Mouse (Mus musculus) G1E (cell line): ENCODE results near the gene Btbd2. TPM values are rescaled to one million over a fixed set of nuclear protein-coding genes. Genes with fewer than 3 reads are reported as not detected.

ENCODE experiments used
- ATAC-seq: 2 replicates; pipeline ENCODE4 v1.8.0; 2016; ENCODE audit warnings: mild to moderate bottlenecking; ENCODE audit not compliant: insufficient number of reproducible peaks, poor library complexity, low FRiP score, severe bottlenecking; ENCODE audit errors: extremely low read depth
- DNase-seq: peaks from one replicate; pipeline ENCODE4 v3.0.0; 2012; ENCODE audit warnings: low spot score
- H3K27me3 ChIP-seq: 2 replicates; pipeline ENCODE4 v1.6.1; 2012; ENCODE audit warnings: mild to moderate bottlenecking, low read length, inconsistent platforms; ENCODE audit not compliant: insufficient read depth
- H3K36me3 ChIP-seq: replicated peaks from 2 replicates; pipeline ENCODE3; 2012; ENCODE audit warnings: mild to moderate bottlenecking, inconsistent platforms
- H3K4me1 ChIP-seq: 2 replicates; pipeline ENCODE4 v1.6.1; 2012; ENCODE audit warnings: low read depth, low read length, inconsistent platforms, mixed read lengths; ENCODE audit not compliant: insufficient read depth
- H3K4me3 ChIP-seq: 2 replicates; pipeline ENCODE4 v1.5.1; 2012; ENCODE audit warnings: low read depth, mild to moderate bottlenecking, inconsistent platforms, low read length, moderate library complexity, mixed read lengths
- H3K9me3 ChIP-seq: replicated peaks from 2 replicates; pipeline ENCODE4 v1.6.1; 2012; ENCODE audit warnings: inconsistent platforms
- CTCF ChIP-seq: IDR thresholded peaks from 2 replicates; pipeline ENCODE4 v1.5.1; 2012; ENCODE audit warnings: low read depth, low read length, inconsistent platforms, mixed read lengths
- GATA1 ChIP-seq: IDR thresholded peaks from 2 replicates; pipeline ENCODE4 v1.6.1; 2012; ENCODE audit warnings: borderline replicate concordance, low read length, inconsistent platforms, mixed read lengths
- GATA2 ChIP-seq: IDR thresholded peaks from 2 replicates; pipeline ENCODE4 v1.6.1; 2012; ENCODE audit warnings: low read depth, low read length, inconsistent platforms, borderline replicate concordance
- POLR2AphosphoS5 ChIP-seq: IDR thresholded peaks from 2 replicates; pipeline ENCODE4 v1.6.1; 2012; ENCODE audit warnings: low read depth, low read length, inconsistent platforms; ENCODE audit not compliant: insufficient replicate concordance
- TAL1 ChIP-seq: conservative IDR thresholded peaks from 2 replicates; pipeline ENCODE4 v1.6.1; 2012; ENCODE audit warnings: low read depth, low read length, inconsistent platforms, mixed read lengths
- polyA plus RNA-seq: library from polyadenylated mRNA; stranded (reverse); fragments of >175 nt; gene quantifications from 2 replicates; pipeline ENCODE4 v1.2.3, GENCODE M21; 2012
- total RNA-seq, 2 experiments: library from RNA; stranded (forward) in 1 of 2; stranded (reverse) in 1 of 2; fragments of 200-1000 nt in 1 of 2; fragments of >200 nt in 1 of 2; fragmentation: Nextera tagmentation in 1 of 2; gene quantifications; 2 replicates each; pipeline ENCODE4 v1.2.3; 2014 to 2017

Gene Btbd2
- total and polyA plus RNA-seq, 3 experiments: 19.2 to 102 (median 19.7) TPM

DNA sequence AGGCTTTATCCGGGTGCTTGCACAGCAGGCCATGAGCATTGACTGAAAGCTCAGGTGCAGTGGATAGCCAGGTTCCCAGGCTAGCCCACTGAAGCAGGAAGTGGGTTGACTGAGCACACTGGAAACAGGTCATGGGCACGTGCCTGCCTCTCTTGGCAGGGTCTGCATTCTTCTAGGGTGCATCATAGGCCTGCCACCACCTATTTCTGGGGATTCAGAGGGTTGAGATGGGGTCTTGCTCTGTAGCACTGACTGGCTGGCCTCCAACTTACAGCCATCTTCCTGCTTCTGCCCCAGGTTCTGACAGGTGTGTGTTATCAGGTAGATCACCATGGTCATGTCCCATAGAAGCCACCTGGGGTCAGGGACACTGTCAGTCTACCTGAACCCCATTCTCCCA, 51.9 kb downstream of the Btbd2 start:
- H3K9me3 ChIP-seq: no peaks in the 10 kb centered on the region
- H3K4me3 ChIP-seq: peak overlapping the region; percentile 96; the same call in 1 of the 2 replicates
- no peak for DNase-seq
- H3K27me3 ChIP-seq: no peaks in the 10 kb centered on the region
- no peak for ATAC-seq
- TF ChIP-seq GATA1 (no peak), POLR2AphosphoS5 (no peak), CTCF (no peak), TAL1 (no peak), GATA2 (no peak)
- H3K4me1 ChIP-seq: peaks cover 71% of the 10 kb centered on the region
- H3K36me3 ChIP-seq: peaks cover 61% of the 10 kb centered on the region

- Histone ChIP-seq H3K4me3 (peak overlapping the region; percentile 96), H3K36me3 (peaks cover 52% of the 10 kb centered on the region), H3K4me1 (peaks cover 66% of the 10 kb centered on the region), H3K9me3 (no peaks in the 10 kb centered on the region), H3K27me3 (no peaks in the 10 kb centered on the region)
- DNase-seq (peak; percentile 80), ATAC-seq (peak; percentile 77)
- TF ChIP-seq GATA2 (no peak), POLR2AphosphoS5 (no peak), CTCF (no peak), TAL1 (no peak), GATA1 (no peak)
These were observed 52.8 kb downstream of the Btbd2 start for GRCm38 (mm10) chr10:80604001-80604509.

- Histone ChIP-seq H3K36me3 (peaks cover 45% of the 10 kb centered on the region), H3K4me1 (peaks cover 66% of the 10 kb centered on the region), H3K27me3 (no peaks in the 10 kb centered on the region), H3K9me3 (no peaks in the 10 kb centered on the region), H3K4me3 (peak overlapping the region; percentile 96)
- no peak for DNase-seq
- TF ChIP-seq CTCF (no peak), GATA1 (no peak), POLR2AphosphoS5 (no peak), GATA2 (no peak), TAL1 (no peak)
- ATAC-seq: no peak
These were observed 53.5 kb downstream of the Btbd2 start for GRCm38 (mm10) chr10:80603364-80603763.

GRCm38 (mm10) chr10:80602698-80603325, 54.1 kb downstream of the Btbd2 start, which contains the start of the genes Scamp4 and Adat3:
Gene Scamp4, plus strand, starts transcription at chr10:80602872.
Gene Adat3, plus strand, starts transcription at chr10:80602880.
- H3K27me3 ChIP-seq: no peaks in the 10 kb centered on the region
- H3K9me3 ChIP-seq: no peaks in the 10 kb centered on the region
- DNase-seq (peak; percentile 78), ATAC-seq (peak; percentile 75)
- H3K36me3 ChIP-seq: peaks cover 39% of the 10 kb centered on the region
- H3K4me3 ChIP-seq: peak within 1 kb of the TSS; percentile 96
- TF ChIP-seq POLR2AphosphoS5 (no peak), TAL1 (no peak), GATA1 (no peak), CTCF (no peak), GATA2 (no peak)
- peaks cover 67% of the 10 kb centered on the region for H3K4me1 ChIP-seq

DNA sequence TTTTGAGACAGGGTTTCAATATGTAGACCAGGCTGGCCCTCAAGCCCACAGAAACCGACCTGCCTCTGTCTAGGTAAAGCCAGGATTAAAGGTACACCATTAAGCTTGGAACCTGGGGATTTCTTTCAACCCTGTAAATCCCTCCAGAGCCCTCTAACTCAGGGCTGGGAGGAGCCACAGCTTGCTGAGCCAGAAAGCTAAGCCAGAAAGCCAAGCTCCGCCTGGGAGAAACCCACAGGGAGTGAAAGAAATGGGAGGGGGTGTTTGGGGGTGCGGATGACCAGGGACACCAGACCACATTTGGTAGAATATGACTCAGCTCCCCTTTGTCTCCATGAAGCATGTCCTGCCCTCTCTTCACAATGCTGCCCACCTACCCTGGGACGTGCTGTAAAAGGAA, 60.6 kb downstream of the Btbd2 start:
- TF ChIP-seq TAL1 (no peak), GATA2 (no peak), GATA1 (no peak), CTCF (no peak), POLR2AphosphoS5 (no peak)
- no peaks in the 10 kb centered on the region for H3K36me3 ChIP-seq
- no peak for ATAC-seq
- no peak overlapping the region for H3K4me3 ChIP-seq
- H3K4me1 ChIP-seq: peaks cover 29% of the 10 kb centered on the region
- no peaks in the 10 kb centered on the region for H3K9me3 ChIP-seq
- H3K27me3 ChIP-seq: peaks cover 7% of the 10 kb centered on the region; the same call in 1 of the 2 replicates
- DNase-seq: no peak

Other genes starting within 250 kb of the Btbd2 start
Only the 20 nearest of the 25 such genes appear.
- not detected in 2 replicates for gene Onecut3, start 162.2 kb downstream of the Btbd2 start, total RNA-seq (2014; fragmentation: Nextera tagmentation)
- gene Onecut3, start 162.2 kb downstream of the Btbd2 start, total RNA-seq (2017): 0.06 and 0.11 TPM in 2 replicates
- not detected in 2 replicates for gene Onecut3, start 162.2 kb downstream of the Btbd2 start, polyA plus RNA-seq
- gene Atp8b3, start 117.9 kb downstream of the Btbd2 start, total RNA-seq (2014; fragmentation: Nextera tagmentation): not detected in 2 replicates
- 0.05 and 0.06 TPM in 2 replicates for gene Atp8b3, start 117.9 kb downstream of the Btbd2 start, total RNA-seq (2017)
- gene Atp8b3, start 117.9 kb downstream of the Btbd2 start, polyA plus RNA-seq: 0.02 TPM in 1 of 2 replicates, not detected in the other
- gene Rexo1, start 95.5 kb downstream of the Btbd2 start, total RNA-seq (2014; fragmentation: Nextera tagmentation): 62.1 and 68.3 TPM in 2 replicates
- gene Rexo1, start 95.5 kb downstream of the Btbd2 start, total RNA-seq (2017): 10.9 and 14.3 TPM in 2 replicates
- gene Rexo1, start 95.5 kb downstream of the Btbd2 start, polyA plus RNA-seq: 148 and 173 TPM in 2 replicates
- gene Klf16, start 79.8 kb downstream of the Btbd2 start, total RNA-seq (2014; fragmentation: Nextera tagmentation): 10.8 and 14.0 TPM in 2 replicates
- 6.1 and 8.1 TPM in 2 replicates for gene Klf16, start 79.8 kb downstream of the Btbd2 start, total RNA-seq (2017)
- gene Klf16, start 79.8 kb downstream of the Btbd2 start, polyA plus RNA-seq: 105 and 141 TPM in 2 replicates
- 12.4 and 14.6 TPM in 2 replicates for gene Abhd17a, start 66.7 kb downstream of the Btbd2 start, total RNA-seq (2014; fragmentation: Nextera tagmentation)
- gene Abhd17a, start 66.7 kb downstream of the Btbd2 start, total RNA-seq (2017): 37.8 and 44.0 TPM in 2 replicates
- 574 and 928 TPM in 2 replicates for gene Abhd17a, start 66.7 kb downstream of the Btbd2 start, polyA plus RNA-seq
- gene Scamp4, start 54.2 kb downstream of the Btbd2 start, total RNA-seq (2014; fragmentation: Nextera tagmentation): 37.5 and 39.4 TPM in 2 replicates
- 12.7 and 12.9 TPM in 2 replicates for gene Scamp4, start 54.2 kb downstream of the Btbd2 start, total RNA-seq (2017)
- gene Scamp4, start 54.2 kb downstream of the Btbd2 start, polyA plus RNA-seq: 72.8 and 87.0 TPM in 2 replicates
- not detected in 2 replicates for gene Adat3, start 54.2 kb downstream of the Btbd2 start, total RNA-seq (2014; fragmentation: Nextera tagmentation)
- 1.2 and 1.6 TPM in 2 replicates for gene Adat3, start 54.2 kb downstream of the Btbd2 start, total RNA-seq (2017)
- 19.4 and 23.5 TPM in 2 replicates for gene Adat3, start 54.2 kb downstream of the Btbd2 start, polyA plus RNA-seq
- gene Gm49322, start 51.0 kb downstream of the Btbd2 start, total RNA-seq (2014; fragmentation: Nextera tagmentation): 1.1 and 2.2 TPM in 2 replicates
- 0.82 and 1.2 TPM in 2 replicates for gene Gm49322, start 51.0 kb downstream of the Btbd2 start, total RNA-seq (2017)
- gene Gm49322, start 51.0 kb downstream of the Btbd2 start, polyA plus RNA-seq: 2.4 and 2.8 TPM in 2 replicates
- gene Csnk1g2, start 34.2 kb downstream of the Btbd2 start, total RNA-seq (2014; fragmentation: Nextera tagmentation): 91.3 and 110 TPM in 2 replicates
- gene Csnk1g2, start 34.2 kb downstream of the Btbd2 start, total RNA-seq (2017): 189 and 193 TPM in 2 replicates
- 470 and 513 TPM in 2 replicates for gene Csnk1g2, start 34.2 kb downstream of the Btbd2 start, polyA plus RNA-seq
- 127 and 140 TPM in 2 replicates for gene Mknk2, start 21.0 kb upstream of the Btbd2 start, total RNA-seq (2014; fragmentation: Nextera tagmentation)
- 70.4 and 72.2 TPM in 2 replicates for gene Mknk2, start 21.0 kb upstream of the Btbd2 start, total RNA-seq (2017)
- gene Mknk2, start 21.0 kb upstream of the Btbd2 start, polyA plus RNA-seq: 455 and 521 TPM in 2 replicates
- gene Mob3a, start 44.9 kb upstream of the Btbd2 start, total RNA-seq (2014; fragmentation: Nextera tagmentation): 44.4 and 52.8 TPM in 2 replicates
- gene Mob3a, start 44.9 kb upstream of the Btbd2 start, total RNA-seq (2017): 53.8 and 61.8 TPM in 2 replicates
- 45.8 and 54.2 TPM in 2 replicates for gene Mob3a, start 44.9 kb upstream of the Btbd2 start, polyA plus RNA-seq
- gene Izumo4, start 45.1 kb upstream of the Btbd2 start, total RNA-seq (2014; fragmentation: Nextera tagmentation): 2.3 and 7.4 TPM in 2 replicates
- gene Izumo4, start 45.1 kb upstream of the Btbd2 start, total RNA-seq (2017): 5.9 and 10.3 TPM in 2 replicates
- gene Izumo4, start 45.1 kb upstream of the Btbd2 start, polyA plus RNA-seq: 7.5 and 8.2 TPM in 2 replicates
- gene Ap3d1, start 85.2 kb upstream of the Btbd2 start, total RNA-seq (2014; fragmentation: Nextera tagmentation): 121 and 133 TPM in 2 replicates
- 72.3 and 88.3 TPM in 2 replicates for gene Ap3d1, start 85.2 kb upstream of the Btbd2 start, total RNA-seq (2017)
- 37.4 and 39.4 TPM in 2 replicates for gene Ap3d1, start 85.2 kb upstream of the Btbd2 start, polyA plus RNA-seq
- gene Dot1l, start 98.1 kb upstream of the Btbd2 start, total RNA-seq (2014; fragmentation: Nextera tagmentation): 95.3 and 105 TPM in 2 replicates
- 8.7 and 9.0 TPM in 2 replicates for gene Dot1l, start 98.1 kb upstream of the Btbd2 start, total RNA-seq (2017)
- 118 and 121 TPM in 2 replicates for gene Dot1l, start 98.1 kb upstream of the Btbd2 start, polyA plus RNA-seq
- 142 and 172 TPM in 2 replicates for gene Sf3a2, start 141.1 kb upstream of the Btbd2 start, total RNA-seq (2014; fragmentation: Nextera tagmentation)
- 8.7 and 9.9 TPM in 2 replicates for gene Sf3a2, start 141.1 kb upstream of the Btbd2 start, total RNA-seq (2017)
- gene Sf3a2, start 141.1 kb upstream of the Btbd2 start, polyA plus RNA-seq: 652 and 920 TPM in 2 replicates
- gene Plekhj1, start 141.6 kb upstream of the Btbd2 start, total RNA-seq (2014; fragmentation: Nextera tagmentation): 122 and 192 TPM in 2 replicates
- 58.1 and 68.0 TPM in 2 replicates for gene Plekhj1, start 141.6 kb upstream of the Btbd2 start, total RNA-seq (2017)
- gene Plekhj1, start 141.6 kb upstream of the Btbd2 start, polyA plus RNA-seq: 285 and 325 TPM in 2 replicates
- gene Amh, start 148.2 kb upstream of the Btbd2 start, total RNA-seq (2014; fragmentation: Nextera tagmentation): 1.7 and 1.8 TPM in 2 replicates
- 0.17 and 0.27 TPM in 2 replicates for gene Amh, start 148.2 kb upstream of the Btbd2 start, total RNA-seq (2017)
- gene Amh, start 148.2 kb upstream of the Btbd2 start, polyA plus RNA-seq: 1.6 and 1.8 TPM in 2 replicates
- not detected in 2 replicates for gene Jsrp1, start 156.4 kb upstream of the Btbd2 start, total RNA-seq (2014; fragmentation: Nextera tagmentation)
- not detected in 2 replicates for gene Jsrp1, start 156.4 kb upstream of the Btbd2 start, total RNA-seq (2017)
- 0.07 and 0.09 TPM in 2 replicates for gene Jsrp1, start 156.4 kb upstream of the Btbd2 start, polyA plus RNA-seq
- 310 and 444 TPM in 2 replicates for gene Oaz1, start 169.6 kb upstream of the Btbd2 start, total RNA-seq (2014; fragmentation: Nextera tagmentation)
- 228 and 347 TPM in 2 replicates for gene Oaz1, start 169.6 kb upstream of the Btbd2 start, total RNA-seq (2017)
- 1,655 and 2,091 TPM in 2 replicates for gene Oaz1, start 169.6 kb upstream of the Btbd2 start, polyA plus RNA-seq
- not detected in 2 replicates for gene Lingo3, start 187.0 kb upstream of the Btbd2 start, total RNA-seq (2014; fragmentation: Nextera tagmentation)
- 0.05 and 0.06 TPM in 2 replicates for gene Lingo3, start 187.0 kb upstream of the Btbd2 start, total RNA-seq (2017)
- not detected in 2 replicates for gene Lingo3, start 187.0 kb upstream of the Btbd2 start, polyA plus RNA-seq